Mouse (Mus musculus) right cerebral cortex, adult 18-20 months (tissue): ENCODE data around the gene Tff1.

Experiments used
- DNase-seq: peaks from one replicate; pipeline ENCODE4 v3.0.0; 2022; ENCODE audit warnings: mixed read lengths

The Tff1 gene

DNA sequence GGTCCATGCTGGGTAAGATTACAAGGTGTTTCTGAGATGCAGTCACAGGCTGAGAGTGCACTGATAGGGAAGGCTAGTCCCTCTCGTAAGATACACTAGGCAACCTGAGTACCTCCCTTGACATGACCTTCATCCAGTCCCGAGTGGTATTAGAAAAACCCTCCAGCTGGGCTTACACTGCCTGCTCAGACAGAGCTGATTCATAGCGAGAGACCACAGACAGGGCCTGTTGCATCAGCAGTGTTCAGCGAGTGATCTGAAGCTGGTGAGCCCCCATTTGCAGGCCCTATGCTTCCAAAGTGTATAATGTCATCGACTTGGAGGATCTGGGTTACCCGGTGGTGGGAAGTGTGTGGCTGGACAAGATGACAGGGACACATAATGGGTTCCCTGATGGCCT is at the start of gene Tff1:
Gene Tff1, minus strand, starts transcription at position 151 of the 400 bp plus-strand sequence.
- no peak for DNase-seq

DNA sequence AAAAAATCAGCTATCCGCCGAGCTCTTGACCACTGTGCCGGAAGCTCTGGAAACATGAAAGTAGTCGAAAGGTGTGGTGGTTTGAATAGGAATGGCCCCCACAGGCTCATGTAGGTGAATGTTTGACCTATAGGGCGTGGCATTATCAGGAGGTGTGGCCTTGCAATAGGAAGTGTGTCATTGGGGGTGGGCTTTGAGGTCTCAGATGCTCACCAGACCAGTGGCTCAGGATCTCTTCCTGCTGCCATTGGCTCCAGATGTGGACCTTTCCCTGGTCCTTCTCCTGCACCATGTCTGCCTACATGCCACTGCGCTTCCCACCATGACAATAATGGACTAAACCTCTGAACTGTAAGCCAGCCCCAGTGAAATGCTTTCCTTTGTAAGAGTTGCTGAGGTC is 46.8 kb upstream of the Tff1 start:
- no peak for DNase-seq

DNA sequence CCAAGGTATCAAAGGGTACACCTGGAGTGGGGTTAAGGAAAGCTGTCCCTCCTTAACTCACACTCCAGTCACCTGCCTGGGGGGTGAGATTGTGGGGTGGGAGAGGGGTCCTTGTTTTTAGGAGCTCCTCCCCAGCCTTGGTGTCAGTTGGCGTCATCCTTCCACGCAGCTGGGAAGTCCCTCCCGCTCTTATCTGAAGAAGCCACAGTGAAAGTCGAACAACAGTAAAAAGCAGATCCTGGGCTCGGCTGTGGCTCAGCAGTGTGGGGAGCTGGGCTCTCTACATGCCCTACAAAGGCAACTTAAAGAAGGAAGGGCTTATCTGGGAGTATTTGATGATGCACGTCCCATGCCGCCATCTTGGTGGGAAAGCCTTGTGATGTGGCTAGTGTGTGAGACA is 45.2 kb upstream of the Tff1 start:
- no peak for DNase-seq

DNA sequence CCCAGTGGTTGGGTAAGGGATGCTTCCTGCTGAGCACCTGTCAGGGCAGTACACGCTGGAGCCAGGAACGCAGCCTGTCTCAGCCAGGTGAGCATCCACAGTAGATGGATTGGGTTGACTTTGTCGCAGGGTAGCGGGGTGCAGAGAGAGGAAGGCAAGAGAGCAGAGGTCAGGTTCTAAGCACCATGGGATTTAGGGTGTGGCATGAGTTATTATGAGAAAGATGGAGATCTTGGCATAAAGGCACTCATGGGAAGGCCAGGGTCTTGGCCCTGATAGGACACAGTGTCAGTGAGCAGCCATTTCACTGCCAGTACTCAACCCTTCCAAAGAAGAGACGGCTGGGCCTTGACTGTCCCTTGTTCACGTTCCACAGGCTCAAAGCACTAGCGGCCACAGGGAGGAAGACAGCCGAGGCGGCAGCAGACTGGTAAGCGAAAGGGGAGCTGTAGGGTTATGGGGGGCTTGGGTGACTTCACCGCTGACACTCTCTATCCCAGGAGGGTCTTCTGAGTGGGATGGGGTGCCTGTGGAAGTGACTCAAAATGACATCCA is 44.4 kb upstream of the Tff1 start:
- no peak for DNase-seq

DNA sequence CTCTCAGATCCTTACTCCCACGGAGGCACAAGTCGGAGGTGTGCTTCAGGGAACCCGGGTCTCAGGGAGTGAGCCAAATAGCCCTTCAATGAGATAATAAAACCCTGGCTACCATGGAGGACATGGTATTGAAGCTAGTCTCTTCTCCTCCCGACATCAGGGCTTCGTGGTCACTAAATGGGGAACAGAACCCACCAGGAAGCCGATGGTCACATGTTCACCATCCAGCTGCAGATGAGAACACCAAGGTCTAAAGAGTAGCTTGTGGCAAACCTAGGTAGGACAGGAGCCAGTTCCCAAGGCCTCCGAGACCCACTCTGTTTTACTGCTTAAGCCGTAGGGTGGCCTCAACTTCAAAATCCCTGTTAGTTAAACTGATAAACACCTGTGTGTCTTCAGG is 43.6 kb upstream of the Tff1 start:
- no peak for DNase-seq

DNA sequence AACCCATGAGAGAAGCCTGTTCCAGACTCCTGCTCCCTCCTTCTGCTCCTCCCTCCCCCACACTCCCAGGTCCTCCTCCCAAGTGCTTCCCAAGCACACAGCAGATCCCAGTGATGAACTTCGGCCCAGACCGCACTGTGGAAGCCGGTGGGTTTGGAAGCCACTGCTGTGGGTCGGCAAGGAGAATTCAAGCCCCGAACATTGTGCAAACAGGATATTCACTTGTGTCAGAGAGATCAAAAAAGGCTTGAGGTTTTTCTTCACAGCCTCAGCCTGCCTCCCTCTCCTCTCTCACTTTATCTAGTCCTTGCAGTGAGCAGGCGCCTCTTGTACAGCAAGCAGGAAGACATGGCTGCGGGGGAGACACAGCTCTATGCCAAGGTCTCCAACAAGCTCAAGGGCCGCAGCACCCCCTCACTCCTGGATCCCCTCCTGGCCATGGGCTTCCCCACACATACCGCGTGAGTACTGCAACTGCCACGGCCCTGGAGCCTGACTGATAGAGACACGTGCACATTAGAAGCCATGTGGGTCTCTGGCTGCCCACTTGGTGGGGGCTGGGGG is 42.8 kb upstream of the Tff1 start, which contains the start of gene Ubash3a:
Gene Ubash3a, plus strand, starts transcription at position 103 of the 564 bp plus-strand sequence.
- DNase-seq: no peak

DNA sequence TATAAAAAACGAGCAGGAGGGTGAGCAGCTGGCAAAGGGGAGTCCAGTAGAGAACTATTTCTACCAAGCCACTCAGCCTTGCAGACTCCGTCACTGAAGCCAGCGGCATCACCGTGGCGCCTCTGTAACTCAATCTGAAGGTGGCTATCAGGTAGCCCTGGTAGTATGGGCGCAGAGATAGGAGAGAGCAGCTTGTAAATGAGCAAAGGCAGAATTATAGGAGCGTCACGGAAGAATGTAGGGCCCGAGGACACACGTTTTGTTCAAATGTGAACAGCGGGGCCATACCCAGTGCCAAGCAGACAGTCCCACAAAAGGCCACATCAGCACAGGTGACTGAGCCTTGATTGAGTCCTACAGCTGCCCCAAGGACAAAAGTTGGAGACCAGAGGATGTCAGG is 33.8 kb upstream of the Tff1 start, which contains the start of gene Tmprss3:
Gene Tmprss3, minus strand, starts transcription at position 101 of the 400 bp plus-strand sequence.
- DNase-seq: no peak

DNA sequence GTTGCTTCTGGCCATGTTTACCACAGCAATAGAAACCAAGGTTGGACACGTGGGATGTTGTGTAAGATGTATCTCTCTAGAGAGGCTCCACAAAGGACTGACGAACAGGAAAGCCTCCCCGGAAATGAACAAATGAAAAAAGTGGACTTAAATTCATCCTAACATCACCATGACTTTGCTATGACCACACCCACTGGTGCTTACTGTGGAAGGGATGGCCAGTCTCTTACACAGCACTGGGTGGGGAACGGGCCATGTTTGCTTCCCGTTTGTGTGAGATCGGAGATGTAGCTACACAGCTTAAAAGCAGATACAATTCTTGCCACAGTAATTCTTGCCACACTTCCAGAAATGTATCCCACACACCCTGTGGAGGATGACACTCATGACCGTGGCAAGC is 31.2 kb upstream of the Tff1 start:
- no peak for DNase-seq

DNA sequence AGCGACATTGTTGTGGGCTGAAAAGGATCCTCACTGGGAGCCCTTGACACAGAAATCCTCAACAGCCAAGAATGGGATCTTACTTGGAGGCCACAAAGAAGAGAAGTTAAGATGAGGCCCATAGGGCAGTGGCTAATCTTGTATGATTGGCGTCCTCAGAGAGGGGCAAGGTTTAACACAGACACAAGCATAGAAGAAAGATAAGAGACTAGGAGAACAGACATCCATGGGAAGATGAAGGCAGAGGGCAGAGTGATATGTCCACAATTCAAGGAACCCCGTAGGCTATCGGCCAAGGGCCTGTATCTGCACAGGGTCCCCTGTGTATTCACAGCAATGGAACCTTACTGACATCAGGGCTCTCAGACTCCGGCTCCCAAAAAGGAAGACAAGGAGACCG is 30.1 kb upstream of the Tff1 start:
- DNase-seq: no peak

DNA sequence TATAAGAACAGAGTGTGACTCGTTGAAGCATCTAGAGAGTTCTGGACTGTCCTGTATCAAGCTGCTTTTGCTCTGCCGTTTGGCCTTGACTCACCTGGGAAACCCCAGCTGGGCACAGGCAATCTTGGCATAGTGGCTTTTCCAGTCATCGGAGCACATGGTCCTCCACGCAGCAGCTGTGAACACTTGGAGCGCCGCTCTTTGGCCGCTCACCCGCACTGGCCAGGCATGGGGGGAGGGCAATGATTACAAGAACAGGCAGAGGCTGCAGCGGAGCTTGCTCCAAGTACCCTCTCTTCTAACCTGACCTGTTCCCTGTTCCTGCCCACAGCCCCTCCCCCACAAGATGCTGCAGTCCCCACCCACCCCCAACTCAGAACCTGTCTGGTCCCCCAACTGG is 28.3 kb upstream of the Tff1 start:
- no peak for DNase-seq

DNA sequence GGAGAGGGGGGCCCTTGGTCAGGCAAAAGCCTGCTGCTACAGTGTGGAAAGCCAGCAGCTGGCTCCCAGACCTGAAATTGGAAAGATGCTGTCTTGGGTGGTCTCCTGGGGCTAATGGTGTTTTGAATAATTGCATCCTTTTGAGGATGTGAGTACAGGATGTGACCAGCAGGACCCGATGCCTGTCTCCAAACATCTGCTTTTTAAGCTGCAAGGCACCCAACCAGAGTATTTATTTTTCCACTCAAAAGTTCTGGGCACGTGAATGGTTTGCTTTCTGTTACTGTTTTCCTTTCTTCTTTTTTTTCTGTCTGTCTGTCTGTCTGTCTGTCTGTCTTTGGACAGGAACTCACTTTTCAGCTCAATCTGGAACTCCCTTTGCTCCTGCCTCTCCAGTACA is 27.6 kb upstream of the Tff1 start:
- no peak for DNase-seq

DNA sequence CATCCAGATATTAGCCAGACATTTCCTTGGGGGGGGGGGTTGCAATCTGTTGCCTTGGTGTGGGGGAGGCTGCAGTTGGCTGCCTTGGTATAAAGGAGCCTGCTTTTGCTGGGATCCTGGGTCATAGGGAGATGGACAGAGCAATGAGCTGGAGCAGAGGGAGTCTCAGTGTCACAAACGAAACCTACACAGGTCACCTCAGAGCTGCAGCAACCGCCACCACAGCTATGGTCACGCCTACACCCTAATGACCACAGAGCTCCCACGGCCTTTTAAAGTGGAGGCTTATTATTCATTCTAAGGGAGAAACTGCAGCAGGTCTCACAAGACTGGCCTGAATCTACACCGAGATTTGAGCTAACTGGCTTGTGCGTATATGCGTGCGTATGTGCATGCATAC is 26.7 kb upstream of the Tff1 start:
- no peak for DNase-seq

DNA sequence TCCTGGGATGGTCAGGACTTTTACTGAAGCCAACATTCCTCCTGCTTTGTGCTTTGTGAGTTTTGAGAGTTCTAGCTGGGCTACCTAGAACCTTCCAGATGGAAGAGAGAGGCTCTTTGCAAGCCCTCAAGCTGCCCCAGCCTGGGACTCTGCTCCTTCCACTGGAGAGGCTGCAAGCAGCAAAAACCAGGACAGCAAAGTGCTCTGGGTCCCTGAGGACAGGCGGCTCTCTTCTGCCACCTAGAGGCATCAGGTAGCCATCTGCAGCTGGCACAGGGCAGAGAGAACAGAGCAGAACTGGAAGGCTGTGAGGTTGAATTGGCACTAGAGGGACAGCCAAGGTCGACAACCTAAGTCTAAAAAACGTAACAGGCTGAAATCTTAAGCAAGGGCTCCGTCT is 22.3 kb upstream of the Tff1 start:
- DNase-seq: peak; percentile 67

DNA sequence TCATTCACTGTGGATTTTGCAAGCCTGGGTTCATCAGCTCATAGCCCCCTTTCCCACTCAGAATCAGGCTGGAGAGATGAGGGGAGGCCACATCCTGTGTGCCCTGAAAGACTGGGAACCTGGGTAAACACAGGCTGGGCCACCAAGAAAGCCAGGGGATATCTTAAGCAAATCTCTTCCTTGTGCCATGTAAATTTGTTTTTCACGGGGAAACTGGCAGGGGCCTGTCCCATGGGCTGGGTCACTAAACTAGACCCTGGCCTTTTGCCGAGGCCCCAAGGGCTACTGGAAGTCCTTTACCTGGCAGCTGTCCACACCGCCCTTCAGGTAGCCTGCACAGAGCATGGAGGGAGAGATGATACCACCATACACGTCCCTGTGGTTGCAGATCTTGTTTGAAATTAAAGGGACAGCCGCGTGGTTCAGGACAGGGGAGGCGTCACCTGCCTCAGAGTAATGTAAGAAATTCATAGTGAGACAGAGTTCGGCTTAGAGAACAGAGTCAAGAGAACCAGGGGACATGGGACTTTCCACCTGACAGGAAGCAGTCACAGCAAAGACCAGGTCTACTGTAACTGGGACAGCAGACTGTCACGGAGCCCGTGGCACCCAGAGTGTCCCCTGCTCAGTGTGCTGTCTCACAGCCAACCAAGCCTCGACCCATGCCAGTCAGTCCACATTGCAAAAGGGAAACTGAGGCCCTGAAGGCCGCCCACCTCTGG is 19.4 kb upstream of the Tff1 start:
- DNase-seq: no peak

DNA sequence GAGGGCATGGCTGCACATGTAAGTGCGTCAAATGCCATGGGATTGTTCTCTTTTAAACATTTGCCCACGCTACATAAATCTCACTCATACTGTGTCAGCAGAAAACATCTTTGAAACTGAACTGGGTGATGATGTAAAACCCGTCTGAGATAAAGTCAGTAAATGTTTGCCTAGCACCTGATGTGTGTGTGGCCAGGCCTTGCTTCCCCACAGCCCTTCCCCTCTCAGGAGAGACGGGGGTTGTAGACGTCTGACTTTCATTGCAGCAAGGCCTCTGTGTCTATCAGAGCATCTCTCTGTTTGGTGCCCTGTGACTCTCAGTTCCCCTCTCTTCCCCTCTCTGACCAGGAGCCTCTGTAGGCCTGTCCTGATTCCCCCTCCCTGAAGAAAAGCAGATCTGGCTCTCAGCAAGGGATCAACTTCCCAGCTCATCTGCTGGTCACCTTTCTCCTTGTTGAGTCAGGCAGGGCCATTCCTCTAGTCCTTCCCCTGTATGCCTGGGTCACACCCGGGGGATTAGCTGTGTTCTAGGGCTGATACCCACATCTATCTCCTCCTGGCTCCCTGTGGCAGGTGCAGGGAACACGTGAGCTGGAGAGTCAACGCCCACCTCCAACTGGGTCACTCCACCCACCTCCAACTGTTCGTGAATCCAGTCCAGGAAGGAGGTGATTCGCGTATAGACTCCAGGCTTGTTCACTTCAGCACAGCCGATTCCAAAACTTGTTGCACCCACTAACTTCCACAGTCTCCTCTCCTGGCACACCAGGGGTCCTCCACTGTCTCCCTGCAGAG is 18.3 kb upstream of the Tff1 start:
- DNase-seq: peak; percentile 21

DNA sequence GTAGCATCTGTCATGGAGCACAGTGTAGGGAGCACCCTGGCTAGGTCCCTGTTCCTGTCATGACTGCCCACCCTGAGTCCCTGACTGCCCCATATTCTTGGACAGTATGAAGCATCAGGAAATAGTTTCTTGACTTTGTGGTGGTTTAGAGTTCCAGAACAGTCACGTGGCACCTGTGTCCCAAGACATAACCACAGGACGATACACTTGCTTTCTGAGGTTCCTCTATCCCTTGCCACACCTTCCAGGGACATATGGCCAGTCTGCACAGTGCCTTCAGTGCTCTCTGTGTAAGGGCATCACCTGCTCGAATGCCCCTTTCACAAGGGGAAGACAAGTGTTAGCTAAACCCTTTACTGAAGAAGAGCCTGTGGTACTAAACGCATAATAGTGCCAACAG is 16.4 kb upstream of the Tff1 start:
- no peak for DNase-seq

DNA sequence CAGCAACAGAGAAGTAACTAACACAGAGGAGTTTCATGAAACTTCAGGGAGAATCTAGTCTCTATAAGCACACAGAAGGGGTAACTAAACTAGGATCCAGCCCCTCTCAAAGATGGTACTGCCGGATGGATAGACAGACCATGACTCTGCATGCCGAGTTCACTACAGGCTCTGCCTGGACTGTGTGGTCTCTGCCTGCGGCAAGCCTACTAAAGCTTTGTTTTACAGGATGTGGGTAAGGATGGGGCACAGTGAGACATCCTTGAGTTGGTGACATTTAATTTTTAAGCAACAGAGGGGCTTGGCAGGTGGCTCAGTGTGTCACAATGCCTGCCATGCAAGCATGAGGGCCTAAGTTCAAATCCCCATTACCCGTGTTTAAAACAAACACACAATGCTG is 11.2 kb upstream of the Tff1 start:
- no peak for DNase-seq

DNA sequence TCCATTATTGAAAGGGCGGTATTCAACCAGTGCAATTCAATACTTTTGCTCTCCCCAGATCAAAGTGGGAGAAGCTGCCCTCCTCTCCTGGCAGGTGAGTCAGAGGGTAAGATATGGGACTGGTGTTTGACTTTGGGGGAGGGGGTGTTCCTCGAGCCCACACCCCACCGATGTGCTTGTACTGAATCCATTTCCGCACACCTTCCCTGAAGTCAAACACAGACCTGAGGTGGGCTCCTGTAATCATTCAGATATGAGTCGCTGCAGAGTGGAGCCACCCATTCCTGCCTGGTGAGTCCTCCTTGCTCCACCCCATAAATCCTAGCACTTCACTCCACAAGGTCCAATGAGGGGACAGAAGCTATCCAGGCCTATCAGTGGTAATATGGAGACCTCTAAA is 4.7 kb upstream of the Tff1 start:
- no peak for DNase-seq

DNA sequence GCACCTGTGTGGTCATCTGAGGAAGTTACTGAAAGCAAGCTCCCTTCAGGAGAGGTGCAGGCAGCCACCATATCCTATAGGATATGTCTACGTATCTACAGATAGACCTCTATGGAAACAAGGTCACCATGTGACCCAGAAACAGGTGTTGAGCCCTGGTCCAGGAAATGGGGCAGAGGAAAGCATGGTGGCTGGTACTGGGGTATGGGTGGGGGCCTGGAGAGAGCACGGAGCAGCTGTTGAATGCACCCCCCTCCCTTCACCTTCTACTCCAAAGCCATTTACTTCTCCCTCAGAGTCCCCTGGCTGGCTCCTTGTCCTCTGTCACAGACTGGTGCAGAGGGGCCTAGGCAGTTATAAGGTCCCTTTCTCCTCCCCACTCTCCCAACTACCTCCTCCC is 1.3 kb downstream of the Tff1 start:
- DNase-seq: no peak

DNA sequence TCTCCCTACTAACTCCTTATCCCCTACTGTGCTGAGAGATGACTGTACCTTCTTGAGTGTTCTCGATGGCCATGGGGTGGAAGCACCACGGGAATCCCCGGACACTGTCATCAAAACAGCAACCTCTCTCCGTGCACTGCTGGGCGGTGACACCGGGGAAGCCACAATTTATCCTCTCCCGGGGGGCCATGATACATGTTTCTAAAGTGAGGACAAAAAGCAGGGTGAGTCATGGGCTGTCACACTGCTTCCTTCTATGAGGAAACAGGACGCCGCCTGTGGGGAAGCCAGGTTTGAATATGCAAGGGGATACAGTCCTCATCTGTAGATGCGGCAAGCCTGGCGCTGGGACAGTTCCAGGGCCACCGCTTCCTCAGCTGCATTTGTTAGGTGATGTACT is 2.5 kb downstream of the Tff1 start:
- no peak for DNase-seq

DNA sequence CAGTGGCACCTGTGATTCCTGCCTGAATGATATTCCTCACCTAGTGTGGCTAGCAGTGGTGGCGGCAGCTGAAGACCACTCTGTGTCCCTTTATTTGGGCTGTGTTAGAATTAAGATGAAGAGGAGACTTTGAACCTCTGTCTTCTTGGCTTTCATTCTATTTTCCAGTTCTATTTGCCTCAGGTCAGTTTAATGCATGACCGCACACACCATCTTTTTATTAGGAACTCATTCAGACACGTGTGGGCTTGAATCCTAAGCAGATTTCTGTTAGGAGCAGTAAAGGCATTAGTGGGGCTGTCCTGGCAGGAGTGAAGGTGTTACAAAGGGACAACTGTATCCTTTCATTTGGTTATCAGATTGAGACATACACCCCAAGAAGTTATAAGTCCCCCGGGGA is 4.8 kb downstream of the Tff1 start:
- no peak for DNase-seq

DNA sequence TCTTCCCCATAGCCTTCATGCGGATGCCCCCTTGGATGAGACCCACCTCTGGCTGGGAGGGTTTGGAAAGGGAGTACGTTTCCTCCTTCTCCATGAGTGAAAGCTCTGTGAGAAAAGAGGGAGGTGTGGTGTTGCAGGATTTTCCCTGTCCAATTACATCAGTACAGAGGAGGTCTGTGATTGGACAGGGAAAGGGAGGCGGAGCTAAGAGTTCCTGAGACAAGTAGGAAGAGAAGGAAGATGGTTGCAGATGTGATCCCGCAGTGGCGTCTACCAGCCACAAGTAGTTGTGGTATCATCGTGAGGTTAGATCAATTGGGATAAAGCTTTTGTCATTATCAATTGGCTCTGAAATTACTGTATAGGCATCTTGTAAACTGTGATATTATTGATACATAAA is 7.2 kb downstream of the Tff1 start:
- no peak for DNase-seq

DNA sequence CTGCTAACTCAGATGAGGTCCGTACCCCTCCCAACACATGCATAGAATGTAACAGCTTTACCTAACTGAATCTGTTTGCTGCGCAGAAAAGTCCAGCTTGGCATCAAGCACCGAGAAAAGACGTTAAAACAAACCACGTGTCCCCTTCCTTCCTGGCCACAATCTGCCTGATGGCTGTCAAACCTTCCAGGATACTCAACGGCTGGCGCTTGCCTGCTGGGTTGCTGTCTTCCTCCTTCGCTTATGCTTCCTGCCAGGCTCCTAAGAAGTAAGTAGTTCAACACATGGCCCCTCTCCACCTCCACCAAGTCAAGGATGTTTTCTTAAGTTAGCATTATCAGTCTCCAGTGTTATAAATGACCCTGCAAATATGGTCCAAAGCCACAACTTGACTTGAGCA is 11.3 kb downstream of the Tff1 start:
- DNase-seq: no peak

DNA sequence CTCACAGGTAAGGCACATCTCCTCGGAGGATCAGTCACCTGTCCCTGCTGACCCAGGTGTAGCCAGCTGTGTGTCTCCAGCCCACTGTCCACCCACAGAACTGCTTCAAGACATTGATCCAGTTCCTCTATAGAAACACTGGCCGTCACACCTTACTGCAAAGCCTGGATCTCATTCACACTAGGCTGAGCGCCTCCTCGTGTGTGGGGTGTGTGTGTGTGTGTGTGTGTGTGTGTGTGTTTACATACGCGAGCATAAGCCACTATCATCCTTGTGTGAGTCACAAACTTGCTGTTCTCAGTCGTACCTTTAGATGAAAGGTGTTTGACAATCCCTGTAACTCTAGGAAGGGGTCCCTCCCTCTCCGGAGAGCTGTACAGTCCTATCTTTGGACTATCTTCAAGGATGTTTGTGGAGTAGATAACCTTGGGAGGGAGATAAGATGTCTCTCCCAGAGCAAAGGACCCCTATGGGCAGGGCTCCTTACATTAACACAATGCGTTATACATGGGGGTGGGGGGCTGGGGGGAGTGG is 12.0 kb downstream of the Tff1 start:
- no peak for DNase-seq
